Mouse (Mus musculus) small intestine, adult 2 months (tissue): Measurements from ENCODE around the gene Satb2. TPM values are rescaled to one million over a fixed set of nuclear protein-coding genes. Genes with fewer than 3 reads are reported as not detected.

ENCODE experiments used
- H3K27ac ChIP-seq: fragments of 200-500 bp; 2 replicates; pipeline ENCODE4 v1.5.1; 2012; ENCODE audit warnings: low read depth, low read length, control low read depth, inconsistent platforms; ENCODE audit not compliant: insufficient read depth
- H3K27me3 ChIP-seq: fragments of 200-500 bp; 2 replicates; pipeline ENCODE4 v1.6.1; 2012; ENCODE audit warnings: mild to moderate bottlenecking, moderate library complexity, low read length, inconsistent platforms; ENCODE audit not compliant: control insufficient read depth, insufficient read depth
- H3K36me3 ChIP-seq: fragments of 200-500 bp; 2 replicates; pipeline ENCODE4 v1.6.1; 2012; ENCODE audit warnings: mild to moderate bottlenecking, low read length, control low read depth, inconsistent platforms; ENCODE audit not compliant: control insufficient read depth, insufficient read depth
- H3K4me1 ChIP-seq: fragments of 200-500 bp; 2 replicates; pipeline ENCODE4 v1.6.1; 2012; ENCODE audit warnings: low read length, inconsistent platforms, mixed read lengths; ENCODE audit not compliant: control insufficient read depth, insufficient read depth, insufficient read length
- H3K4me3 ChIP-seq: fragments of 200-500 bp; 2 replicates; pipeline ENCODE4 v1.5.1; 2012; ENCODE audit warnings: low read depth, mild to moderate bottlenecking, control low read depth, inconsistent platforms, low read length, moderate library complexity
- CTCF ChIP-seq: fragments of 200-500 bp; IDR thresholded peaks from 2 replicates; pipeline ENCODE4 v1.5.1; 2012; ENCODE audit warnings: low read depth, mild to moderate bottlenecking, control low read depth, inconsistent platforms, low read length, moderate library complexity, mixed read lengths; ENCODE audit not compliant: insufficient replicate concordance, insufficient read length; ENCODE audit errors: extremely low read depth
- POLR2A ChIP-seq: fragments of 200-500 bp; IDR thresholded peaks from 2 replicates; pipeline ENCODE4 v1.6.1; 2012; ENCODE audit warnings: low read depth, mild to moderate bottlenecking, control low read depth, inconsistent platforms, low read length, moderate library complexity
- WGBS: fragments of 180-500 bp; shearing (Covaris S2); methylation state at CpG from one replicate; pipeline ENCODE4 v1.1.7; 2018; 5-methylcytosine and 5-hydroxymethylcytosine counted together
- polyA plus RNA-seq: library from polyadenylated mRNA; depleted of rRNA; stranded (reverse); fragments of >200 nt; gene quantifications from 2 replicates; pipeline ENCODE4 v1.2.3, GENCODE M21; 2012

The Satb2 gene
- polyA plus RNA-seq, 1 experiment = 5.2 TPM

GRCm38 (mm10) chr1:56761512-56761911 is 216.9 kb downstream of the Satb2 start:
- WGBS = 97% methylated on average over 1 of the region's 1 CpGs
- H3K4me3 ChIP-seq = no peak overlapping the region
- H3K36me3 ChIP-seq = no peaks in the 10 kb centered on the region
- no peaks in the 10 kb centered on the region for H3K27me3 ChIP-seq
- H3K27ac ChIP-seq = no peak overlapping the region
- H3K4me1 ChIP-seq = no peaks in the 10 kb centered on the region
- TF ChIP-seq CTCF (no peak), POLR2A (no peak)

GRCm38 (mm10) chr1:56753283-56753682 is 225.2 kb downstream of the Satb2 start:
- TF ChIP-seq CTCF (no peak), POLR2A (no peak)
- Histone ChIP-seq H3K4me3 (no peak overlapping the region), H3K4me1 (no peaks in the 10 kb centered on the region), H3K36me3 (no peaks in the 10 kb centered on the region), H3K27me3 (no peaks in the 10 kb centered on the region), H3K27ac (no peak overlapping the region)
- WGBS = 30% methylated on average over 1 of the region's 1 CpGs

- H3K4me1 ChIP-seq = no peaks in the 10 kb centered on the region
- no peaks in the 10 kb centered on the region for H3K36me3 ChIP-seq
- H3K27ac ChIP-seq = no peak overlapping the region
- TF ChIP-seq POLR2A = no peak
- TF ChIP-seq CTCF = no peak
- WGBS = 86% methylated on average over 2 of the region's 2 CpGs
- no peak overlapping the region for H3K4me3 ChIP-seq
- no peaks in the 10 kb centered on the region for H3K27me3 ChIP-seq
Observed at GRCm38 (mm10) chr1:56750693-56751092, 227.8 kb downstream of the Satb2 start.

GRCm38 (mm10) chr1:56749629-56750311 is 228.7 kb downstream of the Satb2 start:
- Histone ChIP-seq H3K4me3 (no peak overlapping the region), H3K36me3 (no peaks in the 10 kb centered on the region), H3K27me3 (no peaks in the 10 kb centered on the region), H3K4me1 (no peaks in the 10 kb centered on the region), H3K27ac (no peak overlapping the region)
- 81% methylated on average over 16 of the region's 16 CpGs for WGBS
- TF ChIP-seq CTCF = no peak

GRCm38 (mm10) chr1:56748876-56749493 is 229.5 kb downstream of the Satb2 start:
- no peak overlapping the region for H3K27ac ChIP-seq
- 85% methylated on average over 11 of the region's 11 CpGs for WGBS
- TF ChIP-seq CTCF = no peak
- TF ChIP-seq POLR2A = no peak
- no peak overlapping the region for H3K4me3 ChIP-seq
- H3K4me1 ChIP-seq = no peaks in the 10 kb centered on the region
- H3K36me3 ChIP-seq = no peaks in the 10 kb centered on the region
- H3K27me3 ChIP-seq = no peaks in the 10 kb centered on the region
